Mouse (Mus musculus) bone marrow, adult 2 months (tissue): Measurements from ENCODE around the gene Adgrg7.

Experiments used
- CTCF ChIP-seq: fragments of 200-500 bp; IDR thresholded peaks from 2 replicates; pipeline ENCODE4 v1.5.1; 2011; ENCODE audit warnings: low read length, control low read depth; ENCODE audit not compliant: control insufficient read depth, insufficient read depth
- POLR2A ChIP-seq: fragments of 200-500 bp; IDR thresholded peaks from 2 replicates; pipeline ENCODE4 v1.6.1; 2011; ENCODE audit warnings: low read depth, mild to moderate bottlenecking, control low read depth, low read length, borderline replicate concordance; ENCODE audit not compliant: control insufficient read depth

DNA sequence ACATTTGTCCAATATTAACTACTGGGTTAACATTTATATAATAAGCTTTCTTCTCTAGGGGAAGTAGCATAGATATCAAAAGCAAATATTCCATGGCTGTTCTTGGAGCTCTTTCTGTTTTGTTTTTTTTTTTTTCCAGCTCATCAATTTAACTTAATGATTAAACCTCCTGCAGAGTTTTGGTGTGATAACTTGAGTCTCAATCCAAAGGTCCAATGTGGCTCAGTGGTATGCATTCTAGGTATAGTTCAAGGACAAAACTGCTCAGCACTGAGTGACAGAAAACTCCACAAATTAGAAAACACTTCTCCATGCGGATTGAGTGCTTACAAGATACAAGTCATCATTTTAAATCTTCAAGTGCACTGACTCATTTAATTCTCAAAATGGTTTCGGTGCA is 9.7 kb downstream of the Adgrg7 start:
- no peak for TF ChIP-seq CTCF
- TF ChIP-seq POLR2A: no peak
